Mouse (Mus musculus) macrophage (primary cell): ENCODE results near the gene Alox5. TPM values are rescaled to one million over a fixed set of nuclear protein-coding genes. Genes with fewer than 3 reads are reported as not detected.
"Not testable (repeated sequence)": the region's sequence is repeated elsewhere in the genome, so short reads cannot be mapped to it uniquely, and the experiment has no call there.

ENCODE experiments used
- H3K27ac ChIP-seq: fragments of 350-480 bp; formaldehyde crosslinking; 2 replicates; pipeline ENCODE4 v1.9.0; 2021
- H3K36me3 ChIP-seq: fragments of 350-480 bp; formaldehyde crosslinking; 2 replicates; pipeline ENCODE4 v1.9.0; 2021; ENCODE audit errors: inconsistent target
- H3K4me3 ChIP-seq: fragments of 350-480 bp; formaldehyde crosslinking; 2 replicates; pipeline ENCODE4 v1.9.0; 2021; ENCODE audit errors: inconsistent target
- H3K79me2 ChIP-seq: fragments of 350-480 bp; formaldehyde crosslinking; 2 replicates; pipeline ENCODE4 v1.9.0; 2021; ENCODE audit errors: inconsistent target
- WGBS: methylation state at CpG from one replicate; pipeline ENCODE4 v1.1.7; 2026; ENCODE audit warnings: inconsistent platforms; ENCODE audit not compliant: missing documents; 5-methylcytosine and 5-hydroxymethylcytosine counted together
- polyA plus RNA-seq: library from polyadenylated mRNA; stranded (reverse); fragments of 250-400 nt; gene quantifications from 3 replicates; pipeline ENCODE4 v1.2.4, GENCODE M21; 2018; ENCODE audit warnings: inconsistent platforms
- total RNA-seq, 78 experiments: library from RNA; depleted of rRNA; stranded (reverse); fragments of 250-400 nt; gene quantifications; 1 replicate in 9 of 78; 2 replicates in 24 of 78; 3 replicates in 43 of 78; 4 replicates in 2 of 78; pipeline ENCODE4 v1.2.4; 2018; ENCODE audit warnings: inconsistent platforms in 56 of 78

Alox5 gene
- under 1 TPM in 1 of 26 experiments, not detected in 25; 0.65 TPM for total RNA-seq (2018; cell fraction: chromatin; rRNA removed)
- total RNA-seq (2018; cell fraction: cytosol; rRNA removed), result under 1 TPM; 0.07 to 0.66 (median 0.24) TPM
- total RNA-seq (2018; cell fraction: nucleus; rRNA removed), result 1 to 10 TPM in 1 of 26 experiments, under 1 TPM in 12, not detected in 13; 0.17 to 1.7 (median 0.52) TPM
- polyA plus RNA-seq, result 0.45 to 1.1 TPM (median 0.86 TPM) in 3 replicates

DNA sequence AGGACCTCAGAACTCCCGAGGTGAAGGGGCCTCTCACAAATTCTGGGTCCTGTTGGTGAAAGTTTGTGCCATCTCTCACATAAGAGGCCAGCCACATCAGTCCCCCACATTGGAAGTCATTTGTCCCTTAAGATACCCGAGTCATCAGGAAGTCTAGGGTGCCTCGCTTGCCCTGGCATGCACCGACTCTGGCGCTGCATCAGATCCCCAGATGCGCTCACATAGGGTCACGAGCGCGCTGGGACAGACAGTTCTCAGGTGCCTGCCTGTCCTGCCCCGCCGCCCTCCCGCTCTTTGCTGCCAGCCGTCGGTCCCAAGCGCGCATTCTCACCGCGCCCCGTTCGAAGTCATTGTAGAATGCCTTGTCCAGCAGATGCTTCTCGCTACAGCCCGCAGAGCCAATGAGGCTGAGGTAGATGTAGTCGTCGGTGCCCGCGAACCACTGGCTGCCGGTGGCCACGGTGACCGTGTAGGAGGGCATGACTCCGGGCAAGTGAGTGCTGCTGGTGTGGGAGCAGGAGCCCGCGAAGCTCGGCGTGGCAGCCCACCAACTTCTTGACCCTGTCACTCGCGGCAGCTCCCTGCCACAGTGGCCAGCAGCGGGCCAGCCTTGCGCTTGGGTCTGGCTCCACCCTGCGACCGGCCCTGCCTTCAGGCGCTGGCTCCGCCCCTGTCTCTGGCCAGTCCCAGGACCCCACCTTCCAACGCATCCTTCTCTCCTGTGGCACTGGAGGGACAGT, at the start of gene Alox5:
TSS of gene Alox5 (minus strand) at position 635 of the 740 bp plus-strand sequence.
- Histone ChIP-seq H3K27ac (no peak within 1 kb of the TSS), H3K36me3 (no peaks in the 10 kb centered on the region)
- 10% methylated on average over 38 of the region's 43 CpGs for WGBS

DNA sequence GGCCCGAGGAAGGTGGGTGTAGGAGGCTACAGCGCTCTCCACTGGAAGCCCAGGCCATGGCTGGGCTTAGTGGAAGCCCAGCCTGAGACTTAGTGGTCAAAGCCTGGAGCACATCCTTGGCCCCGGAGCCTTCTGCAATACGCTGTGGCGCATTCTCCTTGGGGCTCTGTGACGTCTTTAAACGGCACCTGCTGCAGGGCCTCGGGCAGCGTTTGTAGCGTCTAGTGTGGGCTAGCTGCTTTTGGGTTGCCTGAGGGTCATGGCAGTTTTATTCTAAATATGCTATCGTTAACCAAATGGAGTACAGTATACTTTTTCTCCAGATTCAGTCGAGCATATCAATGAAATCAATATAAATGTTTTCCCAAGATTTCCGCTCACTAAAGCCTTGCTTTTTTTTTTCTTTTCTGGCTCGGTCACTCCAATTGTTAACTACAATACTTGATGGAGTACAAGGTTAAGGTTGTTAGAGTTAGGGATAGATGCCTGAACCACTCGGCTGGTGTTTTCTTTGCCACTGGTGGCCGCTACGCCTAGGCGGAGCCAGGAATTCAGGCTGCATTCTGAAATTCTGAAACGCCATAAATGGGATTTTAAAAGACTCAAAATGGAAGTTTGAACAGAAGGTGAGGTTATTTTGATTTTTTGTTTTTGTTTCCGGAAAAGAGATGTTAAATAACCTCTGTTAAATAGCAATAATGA, 45.5 kb upstream of the Alox5 start, which contains the start of gene Olfr212:
TSS of gene Olfr212 (plus strand) at position 215 of the 702 bp plus-strand sequence.
- WGBS, result 98% methylated on average over 8 of the region's 20 CpGs
- H3K36me3 ChIP-seq, H3K27ac ChIP-seq, H3K79me2 ChIP-seq, H3K4me3 ChIP-seq: not testable (repeated sequence)

More for the DNA sequence above, at the start of gene Alox5:
- Histone ChIP-seq H3K4me3 (no peak within 1 kb of the TSS; the same call in 1 of the 2 replicates), H3K79me2 (no peaks in the 10 kb centered on the region)

DNA sequence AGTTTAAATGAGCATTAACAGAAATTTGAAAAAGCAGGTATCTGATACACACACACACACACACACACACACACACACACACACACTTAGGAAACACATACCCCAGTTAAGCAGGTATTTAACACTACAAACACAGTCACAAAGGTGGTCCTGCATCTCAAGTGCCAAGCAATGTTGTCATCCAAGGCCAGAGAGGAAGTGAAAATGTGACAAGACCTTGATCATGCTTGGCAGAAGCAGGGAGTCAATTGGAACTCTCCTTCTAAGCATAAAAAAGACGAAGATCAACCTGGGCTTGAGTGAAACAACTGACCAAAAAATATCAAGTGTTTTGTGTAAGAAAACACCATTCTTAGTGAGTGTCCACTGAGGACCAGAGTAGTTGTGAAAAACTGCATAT, 35.0 kb upstream of the Alox5 start:
- H3K79me2 ChIP-seq, result no peaks in the 10 kb centered on the region
- no peak overlapping the region for H3K4me3 ChIP-seq
- H3K27ac ChIP-seq, result no peak overlapping the region
- H3K36me3 ChIP-seq, result no peaks in the 10 kb centered on the region
- WGBS, result 56% methylated on average over 1 of the region's 1 CpGs

DNA sequence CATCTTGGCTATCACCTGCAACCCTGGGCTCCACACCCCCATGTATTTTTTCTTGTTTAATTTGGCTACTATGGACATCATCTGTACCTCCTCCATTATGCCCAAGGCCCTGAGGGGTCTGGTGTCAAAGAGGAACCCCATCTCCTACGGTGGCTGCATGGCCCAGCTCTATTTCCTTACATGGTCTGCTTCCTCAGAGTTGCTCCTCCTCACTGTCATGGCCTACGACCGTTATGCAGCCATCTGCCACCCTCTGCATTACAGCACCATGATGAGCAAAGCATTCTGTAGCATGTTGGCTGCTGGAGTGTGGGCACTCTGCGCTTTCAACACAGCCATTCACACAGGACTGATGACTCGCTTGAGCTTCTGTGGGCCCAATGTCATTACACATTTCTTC, 32.8 kb upstream of the Alox5 start:
- 81% methylated on average over 5 of the region's 5 CpGs for WGBS
- H3K36me3 ChIP-seq, result no peaks in the 10 kb centered on the region
- H3K27ac ChIP-seq, result no peak overlapping the region
- no peaks in the 10 kb centered on the region for H3K79me2 ChIP-seq
- H3K4me3 ChIP-seq, result no peak overlapping the region

DNA sequence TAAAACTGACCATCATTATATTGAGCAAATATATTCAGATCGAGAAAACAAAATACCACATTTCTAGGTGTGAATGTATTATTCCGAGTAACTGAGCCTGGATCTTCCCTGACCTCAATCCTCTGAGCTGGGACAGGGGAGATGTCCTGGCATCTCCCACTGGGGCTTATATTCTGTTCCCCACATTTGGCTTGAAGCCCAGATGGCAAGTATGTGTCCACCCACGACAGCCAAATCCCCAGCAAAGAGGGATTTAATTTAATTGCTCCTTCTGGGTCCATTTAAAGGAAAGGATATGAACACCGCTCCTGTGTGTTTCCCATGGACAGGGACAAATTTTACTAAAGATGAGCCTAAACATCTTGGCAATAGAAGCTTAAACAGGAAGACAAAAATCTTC, 27.8 kb upstream of the Alox5 start, which contains the start of gene Olfr211:
TSS of gene Olfr211 (plus strand) at position 301 of the 400 bp plus-strand sequence.
- H3K79me2 ChIP-seq, result no peaks in the 10 kb centered on the region
- no peak within 1 kb of the TSS for H3K4me3 ChIP-seq
- 85% methylated on average over 4 of the region's 4 CpGs for whole genome bisulfite sequencing
- no peaks in the 10 kb centered on the region for H3K36me3 ChIP-seq
- no peak within 1 kb of the TSS for H3K27ac ChIP-seq

DNA sequence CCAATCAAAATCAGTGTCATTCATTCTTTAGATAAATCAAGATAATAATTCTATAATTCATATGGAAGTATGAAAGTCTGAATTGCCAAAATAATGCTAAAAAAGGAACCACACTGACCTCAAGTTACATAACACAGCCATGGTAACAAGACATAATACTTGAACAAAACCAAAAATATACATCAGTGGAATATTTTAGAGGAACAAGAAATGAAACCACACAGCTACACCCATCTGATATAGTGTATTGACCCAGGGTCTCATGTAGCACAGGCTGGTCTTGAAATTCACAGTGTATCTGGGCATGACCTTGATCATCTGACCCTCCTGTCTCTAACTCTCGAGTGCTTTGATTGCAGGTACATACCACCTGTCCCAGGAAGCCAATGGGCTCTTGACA, 25.9 kb upstream of the Alox5 start:
- Histone ChIP-seq H3K4me3 (no peak overlapping the region), H3K79me2 (no peaks in the 10 kb centered on the region), H3K27ac (no peak overlapping the region), H3K36me3 (no peaks in the 10 kb centered on the region)
- WGBS, result 59% methylated on average over 1 of the region's 1 CpGs

DNA sequence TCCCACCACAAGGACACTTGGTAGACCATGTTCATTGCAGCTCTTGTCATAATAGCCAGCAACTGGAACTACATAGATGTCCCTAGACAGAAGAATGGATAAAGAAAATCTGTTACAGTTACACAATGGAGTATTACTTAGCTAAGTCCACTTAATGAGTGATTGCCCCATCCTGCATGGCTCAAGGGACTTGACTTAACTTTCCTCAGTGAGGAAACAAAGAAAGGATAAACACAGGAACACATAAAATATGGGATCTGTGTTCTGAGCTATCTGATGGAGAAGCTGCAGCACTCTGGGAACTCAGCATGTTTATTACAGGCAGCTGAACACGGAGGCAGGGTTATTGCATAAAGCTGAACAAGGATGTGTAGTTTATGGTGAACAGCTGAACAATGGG, 24.1 kb upstream of the Alox5 start:
- WGBS, result 75% methylated on average over 1 of the region's 1 CpGs
- Histone ChIP-seq H3K27ac (no peak overlapping the region), H3K4me3 (no peak overlapping the region), H3K36me3 (no peaks in the 10 kb centered on the region), H3K79me2 (no peaks in the 10 kb centered on the region)

DNA sequence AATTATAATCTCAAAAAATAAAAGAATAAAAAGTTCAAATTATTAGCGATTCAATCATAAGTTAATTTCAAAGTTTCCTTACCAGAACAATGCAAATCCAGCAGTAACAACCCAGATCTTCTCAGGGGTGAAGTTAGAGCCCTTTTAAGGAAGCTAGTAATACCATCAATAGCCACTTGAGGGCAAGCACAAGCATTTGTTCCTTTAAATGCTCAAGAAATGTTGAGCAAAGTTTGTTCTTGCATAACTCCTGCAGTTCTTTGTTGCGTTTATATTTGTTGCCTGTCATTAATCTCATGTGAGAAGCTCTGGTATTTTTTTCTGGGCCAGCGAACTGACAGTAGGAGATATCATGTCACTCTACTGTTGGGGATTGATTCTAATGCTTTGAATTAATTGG, 7.1 kb upstream of the Alox5 start:
- Histone ChIP-seq H3K79me2 (no peaks in the 10 kb centered on the region), H3K36me3 (no peaks in the 10 kb centered on the region), H3K4me3 (no peak overlapping the region), H3K27ac (no peak overlapping the region)
- WGBS, result 12% methylated on average over 3 of the region's 3 CpGs

DNA sequence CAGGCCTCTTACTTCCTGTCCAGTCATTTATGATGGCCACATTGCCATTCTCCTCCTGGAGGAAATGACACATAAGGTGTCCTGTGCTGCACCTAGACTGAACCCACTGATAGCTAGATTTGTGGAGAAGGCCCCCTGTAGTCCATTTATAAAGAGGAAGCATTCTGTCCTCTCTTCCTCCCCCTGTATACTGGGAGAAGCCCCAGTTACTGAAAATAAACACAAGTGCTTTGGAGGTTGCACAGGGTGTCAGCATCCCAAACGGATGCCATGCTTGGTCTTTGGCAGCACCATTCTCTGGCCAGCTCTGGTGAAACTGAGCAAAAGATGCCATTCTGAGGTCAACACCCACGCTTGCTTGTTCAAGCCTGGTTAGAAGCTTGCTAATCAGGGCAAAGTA, 1.7 kb downstream of the Alox5 start:
- no peak overlapping the region for H3K4me3 ChIP-seq

DNA sequence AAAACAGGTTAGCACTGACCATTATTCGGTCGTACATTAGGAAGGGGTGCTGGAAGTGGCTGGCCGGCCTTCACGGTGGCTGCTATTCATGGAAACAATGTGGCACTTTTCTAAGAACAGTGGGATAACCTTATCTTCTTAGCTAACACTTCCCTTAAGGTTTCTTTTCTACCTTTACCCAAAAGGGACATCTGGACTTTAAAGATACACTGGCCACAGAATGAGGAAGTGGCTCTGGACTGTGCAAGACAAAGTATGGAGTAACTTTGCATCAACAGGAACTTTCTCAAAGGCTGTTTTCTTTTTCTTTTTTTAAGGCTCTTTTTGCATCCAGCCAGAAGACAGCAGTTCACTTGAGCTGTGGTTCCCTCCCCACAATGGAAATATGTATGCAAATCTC, 2.2 kb downstream of the Alox5 start:
- Histone ChIP-seq H3K4me3 (no peak overlapping the region), H3K36me3 (no peaks in the 10 kb centered on the region), H3K27ac (0 out of 2 replicates have a peak overlapping the region, but pooled peaks have one; percentile 24), H3K79me2 (no peaks in the 10 kb centered on the region)
- 16% methylated on average over 4 of the region's 4 CpGs for WGBS

More for the DNA sequence above, 1.7 kb downstream of the Alox5 start:
- Histone ChIP-seq H3K79me2 (no peaks in the 10 kb centered on the region), H3K27ac (peak overlapping the region; percentile 24), H3K36me3 (no peaks in the 10 kb centered on the region)
- 46% methylated on average over 2 of the region's 2 CpGs for WGBS

DNA sequence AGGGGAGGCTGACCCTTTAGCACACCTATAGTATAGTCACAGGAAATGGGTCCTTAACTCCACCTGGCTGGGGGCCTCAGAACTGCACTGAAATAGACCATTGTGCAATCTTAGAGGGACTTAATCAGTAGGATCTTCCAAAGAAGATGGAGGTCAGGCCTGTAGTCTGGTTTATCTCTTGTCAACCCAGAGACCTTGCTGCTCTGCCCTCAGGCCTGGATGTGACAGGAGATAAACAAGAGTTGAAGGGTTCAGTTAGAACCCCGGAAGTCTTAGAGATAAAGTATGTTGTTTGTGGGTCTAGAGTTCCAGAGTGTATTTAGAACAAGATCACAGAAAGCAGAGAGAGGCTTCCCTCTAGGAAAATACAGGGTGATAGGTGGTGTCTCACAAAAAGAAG, 4.5 kb downstream of the Alox5 start:
- WGBS, result 67% methylated on average over 1 of the region's 1 CpGs
- Histone ChIP-seq H3K36me3 (no peaks in the 10 kb centered on the region), H3K4me3 (no peak overlapping the region), H3K79me2 (no peaks in the 10 kb centered on the region), H3K27ac (peak overlapping the region; percentile 70)

DNA sequence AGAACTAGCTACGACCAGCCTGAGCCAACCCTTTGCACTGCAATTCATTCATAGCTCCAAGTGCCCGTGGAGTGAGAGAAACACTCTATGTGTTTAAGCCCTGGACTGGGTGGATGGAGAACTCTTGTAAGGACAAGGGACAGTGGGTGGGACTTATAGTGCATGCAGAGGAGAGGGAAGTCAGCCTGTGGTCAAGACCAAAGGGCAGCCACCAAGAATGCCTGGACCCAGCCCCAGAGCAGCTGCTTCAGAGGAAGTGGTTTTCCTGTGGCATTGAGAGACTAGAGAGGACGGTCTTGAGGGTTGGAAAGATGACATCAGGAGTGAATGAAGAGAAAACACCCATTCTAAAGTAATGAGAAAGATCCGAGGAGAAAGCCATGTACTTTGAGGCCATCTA, 5.2 kb downstream of the Alox5 start:
- Histone ChIP-seq H3K36me3 (no peaks in the 10 kb centered on the region), H3K27ac (peak overlapping the region; percentile 70), H3K79me2 (no peaks in the 10 kb centered on the region), H3K4me3 (no peak overlapping the region)
- 8% methylated on average over 4 of the region's 4 CpGs for WGBS

DNA sequence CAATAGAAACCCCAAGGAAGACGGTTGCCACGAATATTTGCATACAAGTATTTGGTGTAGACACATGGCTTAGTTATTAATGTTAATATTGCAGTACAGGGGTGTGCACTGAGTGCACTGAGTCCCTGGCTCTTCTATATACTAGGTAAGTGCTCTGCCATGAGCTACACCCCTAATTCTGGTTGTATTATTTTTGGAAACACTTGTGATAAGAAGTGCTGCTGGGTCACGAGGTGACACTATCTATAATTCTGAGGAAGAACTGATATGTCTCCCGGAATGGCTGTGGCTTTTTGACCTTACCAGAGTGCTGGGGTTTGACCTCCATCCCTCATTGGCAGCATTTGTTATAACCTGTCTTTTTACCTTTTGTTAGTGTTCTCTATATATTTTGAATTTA, 20.1 kb downstream of the Alox5 start:
- 94% methylated on average over 4 of the region's 4 CpGs for WGBS
- no peak overlapping the region for H3K4me3 ChIP-seq
- no peaks in the 10 kb centered on the region for H3K36me3 ChIP-seq
- H3K79me2 ChIP-seq, result no peaks in the 10 kb centered on the region
- H3K27ac ChIP-seq, result no peak overlapping the region

DNA sequence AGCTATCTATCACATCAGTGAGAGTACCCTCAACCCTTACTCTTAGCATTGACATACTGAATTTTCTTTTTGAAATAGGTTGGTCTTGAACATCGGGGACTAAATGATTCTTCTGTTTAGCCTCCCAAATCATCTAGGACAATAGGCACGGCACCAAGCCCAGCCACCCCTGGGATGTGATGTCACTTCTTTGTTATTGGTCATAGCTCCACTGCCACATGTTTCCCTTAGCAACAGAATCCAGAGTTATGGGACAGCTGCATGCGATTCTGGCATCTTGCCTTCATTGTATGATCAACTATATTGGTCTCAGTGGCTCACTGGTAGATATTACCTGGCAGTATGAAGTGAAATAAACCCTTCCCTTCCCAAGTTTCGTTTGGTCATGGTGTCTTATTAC, 20.5 kb downstream of the Alox5 start:
- H3K4me3 ChIP-seq, result no peak overlapping the region
- 84% methylated on average over 4 of the region's 4 CpGs for WGBS
- no peak overlapping the region for H3K27ac ChIP-seq
- no peaks in the 10 kb centered on the region for H3K36me3 ChIP-seq
- no peaks in the 10 kb centered on the region for H3K79me2 ChIP-seq

DNA sequence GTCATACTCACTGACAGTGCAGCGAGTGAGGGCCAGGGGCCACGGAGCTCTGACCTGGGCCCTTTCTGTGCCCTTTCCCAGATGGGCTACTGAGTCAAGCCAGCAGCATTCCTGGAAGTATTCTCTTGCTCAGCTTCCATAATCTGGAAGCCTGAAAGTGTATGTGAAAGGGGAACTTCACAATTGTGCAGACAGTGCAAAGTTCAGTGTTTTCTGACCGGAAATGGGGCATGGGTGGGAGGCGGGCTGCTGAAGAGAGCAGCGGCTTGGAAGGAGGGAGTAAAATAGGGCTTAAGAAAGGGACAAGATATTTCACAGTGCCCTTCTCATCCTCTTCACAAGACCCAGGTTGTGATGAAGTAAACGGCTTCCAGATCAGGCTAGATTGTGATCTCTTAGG, 21.4 kb downstream of the Alox5 start:
- Histone ChIP-seq H3K27ac (no peak overlapping the region), H3K4me3 (no peak overlapping the region), H3K36me3 (no peaks in the 10 kb centered on the region), H3K79me2 (no peaks in the 10 kb centered on the region)
- 69% methylated on average over 6 of the region's 6 CpGs for WGBS
